Mouse (Mus musculus) urinary bladder, postnatal 36 days (tissue): ENCODE measurements around the gene Ece1.

Experiments
- DNase-seq, 2 experiments: peaks; one replicate each; pipeline ENCODE4 v3.0.0; 2022; ENCODE audit warnings: low spot score in 2 of 2, mixed read lengths in 1 of 2

Ece1 gene

DNA sequence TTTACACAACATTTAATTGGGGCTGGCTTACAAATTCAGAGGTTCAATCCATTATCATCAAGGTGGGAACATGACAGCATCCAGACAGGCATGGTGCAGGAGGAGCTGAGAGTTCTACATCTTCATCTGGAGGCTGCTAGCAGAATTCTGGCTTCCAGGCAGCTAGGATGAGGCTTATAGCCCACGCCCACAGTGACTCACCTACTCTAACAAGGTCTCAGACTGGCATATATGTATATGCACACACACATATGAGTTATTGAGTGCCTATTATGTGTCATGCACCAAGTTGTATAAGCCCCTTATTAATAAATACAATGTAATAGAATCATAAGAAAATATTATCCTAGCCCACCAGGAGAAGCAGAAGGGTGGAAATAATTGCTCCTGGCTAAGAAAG lies 120.8 kb downstream of the Ece1 start:
- no peak for DNase-seq

GRCm38 (mm10) chr4:137984212-137984611 lies 122.2 kb downstream of the Ece1 start:
- DNase-seq, result no peak

DNA sequence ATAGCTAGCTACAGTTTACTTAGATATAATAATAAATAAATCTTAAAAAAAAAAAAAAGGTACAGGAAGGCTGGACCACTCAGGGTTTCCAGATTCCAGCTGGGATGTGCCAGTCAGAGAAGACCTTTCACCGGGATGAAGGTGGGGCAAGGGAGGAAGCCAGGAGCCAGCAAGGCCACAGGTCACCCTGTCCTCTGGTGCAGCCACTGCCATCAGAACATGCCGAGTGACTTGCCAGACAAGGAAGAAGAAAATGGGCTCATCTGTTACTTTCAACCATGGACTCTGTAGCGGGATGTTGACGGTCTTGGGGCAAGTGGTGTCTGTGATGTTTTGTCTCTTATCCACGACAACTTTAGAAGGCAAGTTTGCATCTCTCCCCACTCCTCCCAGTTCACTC lies 122.7 kb downstream of the Ece1 start:
- DNase-seq, result no peak

DNA sequence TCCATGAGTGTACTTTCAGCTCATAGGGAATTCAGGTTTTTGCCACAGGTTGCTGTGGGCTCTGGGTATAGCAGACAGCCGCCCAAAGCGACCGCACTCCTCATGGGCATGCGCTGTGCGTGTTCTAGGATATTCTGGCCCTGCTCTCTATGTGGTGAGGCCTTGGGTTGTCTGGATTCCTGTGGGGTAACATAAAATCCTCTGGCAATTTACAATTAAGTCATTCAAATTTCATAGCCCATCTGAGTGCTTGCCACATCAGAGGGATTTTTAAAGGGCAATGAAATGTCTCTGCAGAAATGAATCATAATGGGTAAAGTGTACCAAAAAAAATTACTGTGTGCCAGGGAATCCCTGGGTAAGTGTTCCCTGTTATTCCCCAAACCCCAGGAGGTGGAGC lies 127.4 kb downstream of the Ece1 start:
- DNase-seq, result no peak

- no peak for DNase-seq
These were observed 128.4 kb downstream of the Ece1 start for GRCm38 (mm10) chr4:137990433-137990832.

GRCm38 (mm10) chr4:137991240-137991639 lies 129.2 kb downstream of the Ece1 start:
- no peak for DNase-seq

DNA sequence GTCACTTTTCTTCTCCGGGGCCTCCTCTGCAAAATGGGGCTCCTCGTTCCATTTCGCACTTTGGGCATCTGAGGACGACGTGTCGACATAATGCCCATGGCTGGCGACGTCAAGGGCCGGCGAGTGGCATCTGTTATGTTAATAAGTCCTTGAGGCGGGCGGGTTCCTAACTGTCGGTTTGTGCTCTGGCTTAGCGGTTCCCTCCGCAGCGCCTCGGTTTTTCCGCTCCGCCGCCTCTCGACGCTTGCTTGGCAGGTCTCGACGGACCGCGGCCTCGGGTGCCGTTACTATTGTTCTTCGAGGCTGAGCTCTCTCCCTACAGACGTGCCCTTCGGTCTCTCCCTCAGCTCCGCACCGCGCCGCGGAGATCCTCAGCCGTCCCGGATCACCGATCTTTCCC lies 130.9 kb downstream of the Ece1 start, which contains the start of gene Eif4g3:
Gene Eif4g3, plus strand, starts transcription at position 133 of the 400 bp plus-strand sequence.
- no peak for DNase-seq

- peak; percentile 99 to 100 for DNase-seq
These were observed 131.3 kb downstream of the Ece1 start for GRCm38 (mm10) chr4:137993291-137993758.

DNA sequence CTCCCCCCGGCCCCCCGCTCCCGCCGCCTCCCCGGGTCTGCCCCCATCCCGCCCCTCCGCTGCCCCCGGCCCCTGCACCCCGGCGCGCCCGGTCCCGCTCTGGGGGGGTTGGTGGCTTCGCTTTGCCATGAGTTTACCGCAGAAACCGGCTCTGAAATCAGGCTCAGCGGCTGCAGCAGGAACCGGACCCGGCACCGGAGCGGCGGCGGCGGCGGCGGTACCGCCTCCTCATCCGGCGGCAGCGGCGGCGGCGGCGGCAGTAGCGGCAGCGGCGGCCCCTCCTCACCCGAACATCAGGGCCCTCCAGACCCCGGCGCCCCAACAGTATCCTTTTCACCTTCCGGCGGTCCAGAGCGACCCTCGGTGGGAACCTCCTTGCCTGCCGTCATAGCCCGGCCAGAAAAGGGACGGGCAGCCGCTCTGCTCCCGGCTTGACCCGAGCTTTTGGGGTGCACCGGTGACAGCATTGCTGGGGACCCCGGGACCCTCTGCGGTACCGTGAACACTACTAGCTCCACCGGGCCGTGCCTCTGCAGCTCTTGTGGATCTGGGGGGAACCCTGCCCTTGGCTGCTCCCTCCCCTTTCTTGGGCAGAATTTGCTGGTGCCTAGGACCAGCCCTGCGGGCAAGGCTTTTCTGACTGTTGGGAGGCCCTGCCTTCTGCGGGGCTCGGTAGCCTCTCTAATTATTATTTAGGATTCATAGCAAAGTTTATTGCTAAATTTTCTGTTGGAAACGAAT lies 132.0 kb downstream of the Ece1 start:
- peak; percentile 31 to 40 for DNase-seq

- DNase-seq, result no peak
These were observed 132.7 kb downstream of the Ece1 start for GRCm38 (mm10) chr4:137994562-137995336.

GRCm38 (mm10) chr4:137995399-137995798 lies 133.4 kb downstream of the Ece1 start:
- peak in 1 of 2 experiments; percentile 40 for DNase-seq

- no peak for DNase-seq
These were observed 136.2 kb downstream of the Ece1 start for GRCm38 (mm10) chr4:137998232-137998631.

DNA sequence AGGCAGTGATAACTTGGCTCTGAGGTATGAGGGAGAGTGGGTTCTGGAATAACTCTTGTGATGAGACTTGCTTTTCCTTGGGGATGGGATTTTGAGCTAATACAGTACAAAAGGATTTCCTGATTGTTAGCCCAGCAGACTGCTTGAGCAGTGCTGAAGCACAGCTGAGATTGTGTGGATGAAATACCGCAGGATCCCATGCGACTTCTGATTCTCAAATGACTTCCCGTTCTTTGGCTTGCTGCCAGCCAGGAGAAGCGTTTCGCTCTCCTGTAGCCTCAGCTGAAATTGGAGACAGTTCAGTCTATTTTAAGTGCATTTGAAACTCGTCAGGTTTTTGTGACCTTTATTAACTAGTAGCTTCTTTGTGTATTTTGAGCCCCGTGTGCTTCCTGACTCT lies 138.6 kb downstream of the Ece1 start:
- no peak for DNase-seq

DNA sequence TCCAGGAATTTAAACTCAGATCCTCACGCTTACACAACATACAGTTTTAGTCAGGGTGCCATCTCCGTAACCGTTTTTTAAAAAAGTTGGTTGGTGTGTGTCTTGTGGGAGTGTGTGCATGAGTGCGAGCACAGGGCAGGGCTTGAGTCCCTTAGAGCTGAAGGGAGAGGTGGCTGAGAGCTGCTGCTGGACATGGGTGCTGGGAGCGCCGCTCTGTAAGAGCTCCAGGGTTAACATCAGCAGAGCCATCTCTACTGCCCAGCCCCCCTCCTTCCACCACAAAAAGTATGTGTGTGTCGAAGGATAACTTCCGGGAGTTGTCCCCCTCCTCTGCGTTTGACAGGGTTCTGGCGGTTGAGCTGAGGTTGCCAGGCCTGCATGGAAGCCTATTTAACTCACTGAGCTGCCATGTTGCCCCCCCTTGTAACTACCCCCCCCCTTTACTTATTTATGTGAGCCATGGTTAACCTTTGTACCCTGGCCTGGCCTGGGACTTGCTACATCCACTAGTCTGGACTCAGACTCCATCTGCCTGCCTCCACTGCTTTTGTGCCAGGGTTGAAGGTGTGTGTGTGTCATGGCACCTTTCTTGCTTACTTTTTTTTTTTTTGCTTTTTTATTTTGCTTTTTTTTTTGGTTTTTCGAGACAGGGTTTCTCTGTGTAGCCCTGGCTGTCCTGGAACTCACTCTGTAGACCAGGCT lies 142.0 kb downstream of the Ece1 start:
- DNase-seq, result no peak

- no peak for DNase-seq
These were observed 143.7 kb downstream of the Ece1 start for GRCm38 (mm10) chr4:138005781-138006180.

GRCm38 (mm10) chr4:138006951-138007613 lies 145.0 kb downstream of the Ece1 start:
- no peak for DNase-seq

DNA sequence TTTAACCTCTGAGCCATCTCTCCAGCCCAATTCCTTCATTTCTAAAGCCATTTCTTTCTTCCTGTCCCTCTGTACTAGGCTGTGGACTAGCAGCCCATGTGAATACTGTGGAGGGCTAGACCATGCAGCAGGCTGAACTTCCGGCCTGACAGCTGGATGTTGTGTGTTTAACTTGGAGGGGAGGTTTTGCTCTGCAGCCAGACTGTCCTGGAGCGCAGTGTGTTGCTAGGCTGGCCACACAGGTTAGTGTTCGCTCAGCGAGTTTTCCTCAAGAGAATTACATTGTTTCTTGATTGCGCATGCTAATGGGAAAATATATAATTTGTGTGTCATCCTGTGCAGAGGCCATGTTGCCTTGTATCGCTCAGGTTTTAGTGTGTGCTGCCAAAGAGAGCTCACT lies 146.6 kb downstream of the Ece1 start:
- no peak for DNase-seq

DNA sequence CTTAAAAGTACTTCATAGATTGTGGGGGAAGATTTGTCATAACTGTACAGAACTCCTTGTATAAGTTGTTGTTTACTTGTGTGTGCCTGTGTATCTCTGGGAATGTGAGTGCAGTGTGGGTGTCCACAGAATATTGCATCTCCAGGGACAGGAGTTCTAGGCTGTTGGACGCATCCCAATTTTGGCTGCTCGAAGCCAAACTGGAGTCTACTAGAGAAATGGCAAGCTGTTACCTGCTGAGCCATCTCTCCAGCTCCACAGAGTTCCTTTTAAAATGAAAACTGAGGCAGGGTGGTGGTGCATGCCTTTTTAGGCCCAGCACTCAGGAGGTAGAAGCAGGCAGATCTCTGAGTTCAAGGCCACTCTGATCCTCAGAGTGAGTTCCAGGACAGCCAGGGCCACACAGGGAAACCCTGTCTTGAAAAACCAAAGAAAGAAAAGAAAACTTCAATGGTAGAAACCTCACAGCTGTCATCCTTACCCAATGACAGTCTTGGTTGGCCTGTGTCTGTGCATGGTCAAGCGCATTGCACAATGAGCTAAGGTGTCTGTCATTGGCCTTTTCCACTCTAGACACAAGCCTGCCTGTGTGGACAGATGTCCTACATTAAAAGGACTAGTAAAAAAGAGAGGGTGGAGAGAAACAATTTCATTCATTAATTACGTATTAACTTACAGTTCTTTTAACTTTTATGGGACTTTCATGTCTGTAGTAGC lies 147.9 kb downstream of the Ece1 start:
- DNase-seq, result no peak

DNA sequence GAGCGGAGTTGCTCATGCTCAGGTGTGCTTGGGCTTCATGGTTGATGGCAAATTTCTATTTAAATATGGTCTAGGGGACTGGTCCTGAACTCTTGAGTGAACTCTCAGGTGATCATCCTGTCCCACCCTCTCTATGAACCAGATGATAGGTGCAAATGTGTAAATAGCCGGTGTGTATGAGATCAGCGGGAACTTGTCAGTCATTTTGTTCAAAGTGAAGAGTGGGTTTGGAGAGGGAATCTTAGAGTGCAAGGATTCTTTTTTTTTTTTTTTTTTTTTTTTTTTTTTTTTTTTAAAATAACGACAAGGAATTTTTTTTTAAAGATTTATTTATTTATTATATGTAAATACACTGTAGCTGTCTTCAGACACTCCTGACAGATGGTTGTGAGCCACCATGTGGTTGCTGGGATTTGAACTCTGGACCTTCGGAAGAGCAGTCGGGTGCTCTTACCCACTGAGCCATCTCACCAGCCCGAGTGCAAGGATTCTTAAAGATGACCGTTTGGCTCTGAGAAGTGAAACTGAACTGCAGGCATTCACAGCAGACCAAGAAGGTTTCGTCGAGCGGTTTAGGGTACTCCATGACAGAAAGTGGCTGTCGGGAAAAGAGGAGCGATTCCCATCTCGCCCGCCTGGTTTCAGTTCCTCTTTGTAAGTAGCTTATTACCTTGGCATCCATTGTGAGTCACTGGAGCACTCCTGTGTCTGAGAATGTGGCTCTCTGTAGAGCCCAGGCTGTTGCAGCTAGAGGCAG lies 151.9 kb downstream of the Ece1 start:
- no peak for DNase-seq
